Mouse (Mus musculus) activated CD4-positive, CD25-positive, alpha-beta regulatory T cell, adult 4 months (primary cell): ENCODE measurements around the gene Rab11fip2. TPM values are rescaled to one million over a fixed set of nuclear protein-coding genes. Genes with fewer than 3 reads are reported as not detected.

Experiments
- ATAC-seq: one replicate; pipeline ENCODE4 v1.8.0; 2017
- polyA plus RNA-seq, 2 experiments: library from polyadenylated mRNA; unstranded; fragments of 100-300 nt; shearing (Covaris generic); gene quantifications; one replicate each; pipeline ENCODE4 v1.2.1; 2017

The Rab11fip2 gene
- polyA plus RNA-seq, result 1 to 10 TPM; 4.0 to 4.5 TPM

GRCm38 (mm10) chr19:59943322-59943871 is at the start of gene Rab11fip2:
Gene Rab11fip2 (minus strand): TSS chr19:59943654.
- ATAC-seq, result peak; percentile 89

GRCm38 (mm10) chr19:59981588-59981987 is 38.1 kb upstream of the Rab11fip2 start:
- ATAC-seq, result no peak

- no peak for ATAC-seq
These were observed 11.5 kb upstream of the Rab11fip2 start for GRCm38 (mm10) chr19:59954936-59955335.

GRCm38 (mm10) chr19:59949731-59950130 is 6.3 kb upstream of the Rab11fip2 start:
- ATAC-seq, result no peak

- ATAC-seq, result peak; percentile 3
These were observed 635 bp downstream of the Rab11fip2 start for GRCm38 (mm10) chr19:59942716-59943321.

GRCm38 (mm10) chr19:59939711-59940110 is 3.7 kb downstream of the Rab11fip2 start:
- no peak for ATAC-seq

GRCm38 (mm10) chr19:59932085-59932484 is 11.4 kb downstream of the Rab11fip2 start:
- ATAC-seq, result no peak

- no peak for ATAC-seq
These were observed 14.8 kb downstream of the Rab11fip2 start for GRCm38 (mm10) chr19:59928672-59929071.

- peak; percentile 63 for ATAC-seq
These were observed 17.3 kb downstream of the Rab11fip2 start for GRCm38 (mm10) chr19:59926125-59926524.

- ATAC-seq, result no peak
These were observed 22.6 kb downstream of the Rab11fip2 start for GRCm38 (mm10) chr19:59920846-59921245.

GRCm38 (mm10) chr19:59917901-59918613 is 25.4 kb downstream of the Rab11fip2 start:
- ATAC-seq, result no peak

GRCm38 (mm10) chr19:59911554-59911953 is 31.9 kb downstream of the Rab11fip2 start:
- ATAC-seq, result no peak

- no peak for ATAC-seq
These were observed 38.0 kb downstream of the Rab11fip2 start for GRCm38 (mm10) chr19:59905296-59906081.

GRCm38 (mm10) chr19:59899965-59900364 is 43.5 kb downstream of the Rab11fip2 start:
- no peak for ATAC-seq

GRCm38 (mm10) chr19:59898301-59898700 is 45.2 kb downstream of the Rab11fip2 start:
- ATAC-seq, result no peak

GRCm38 (mm10) chr19:59889383-59889782 is 54.1 kb downstream of the Rab11fip2 start:
- ATAC-seq, result no peak

GRCm38 (mm10) chr19:59888846-59889245 is 54.6 kb downstream of the Rab11fip2 start:
- ATAC-seq, result no peak

GRCm38 (mm10) chr19:59887866-59888265 is 55.6 kb downstream of the Rab11fip2 start:
- no peak for ATAC-seq

GRCm38 (mm10) chr19:59885301-59885700 is 58.2 kb downstream of the Rab11fip2 start:
- no peak for ATAC-seq

GRCm38 (mm10) chr19:59877238-59877637 is 66.2 kb downstream of the Rab11fip2 start:
- ATAC-seq, result no peak

GRCm38 (mm10) chr19:59866666-59867065 is 76.8 kb downstream of the Rab11fip2 start:
- ATAC-seq, result no peak

- no peak for ATAC-seq
These were observed 81.0 kb downstream of the Rab11fip2 start for GRCm38 (mm10) chr19:59862423-59862822.

- ATAC-seq, result no peak
These were observed 82.7 kb downstream of the Rab11fip2 start for GRCm38 (mm10) chr19:59860799-59861198.
